ENCODE assay signal across 8 mouse cellular contexts in the genomic region with DNA sequence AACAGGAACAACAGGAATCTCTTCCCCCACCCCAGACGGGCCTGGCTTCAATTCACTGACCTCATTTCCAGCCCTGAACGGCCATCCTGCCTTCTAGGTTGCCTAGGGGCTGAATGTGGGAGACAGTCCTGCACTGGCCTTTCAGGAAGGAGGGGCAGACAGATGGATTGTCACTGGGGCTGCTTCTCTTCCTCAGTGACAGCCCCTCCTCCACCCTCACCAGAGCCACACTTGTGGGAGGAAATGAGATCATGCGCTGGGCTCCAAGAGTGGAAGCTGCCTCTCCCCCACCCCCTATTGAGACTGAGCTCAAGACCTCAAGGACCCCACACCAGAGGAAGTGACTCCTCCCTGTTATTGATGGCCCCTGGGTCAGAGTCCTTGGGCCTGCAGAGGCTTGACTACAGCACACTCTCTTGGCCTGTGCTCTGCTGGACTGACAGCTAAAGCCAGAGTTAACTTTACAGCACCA. TPM values are rescaled to one million over a fixed set of nuclear protein-coding genes. Genes with fewer than 3 reads are reported as not detected.
A peak's percentile ranks its signal among the peaks of the same experiment; 100 is the strongest.
DNase-seq lines count a peak whose midpoint lies in the region; ATAC-seq and TF ChIP-seq lines count a peak whose summit lies in the region.

No protein-coding gene starts in this region.

- no peak overlapping the region for H3K4me3 ChIP-seq in bone marrow macrophage, adult 2 months (ENCODE audit: insufficient read depth, low read length)
- peak overlapping the region; percentile 31 for H3K4me3 ChIP-seq in gastrocnemius, adult 2 months
- H3K4me3 ChIP-seq in hindbrain, embryonic 15.5 days, result no peak overlapping the region

- H3K27me3 ChIP-seq in hindbrain, embryonic 15.5 days, result no peaks in the 10 kb centered on the region

- intact Hi-C loops in gastrocnemius, adult 2 months (cut with DNase I), result no loop called here

- no peaks in the 10 kb centered on the region for H3K9me3 ChIP-seq in hindbrain, embryonic 15.5 days

- H3K27ac ChIP-seq in bone marrow macrophage, adult 2 months (ENCODE audit: insufficient read depth, low read depth, low read length), result peak overlapping the region; percentile 81
- peak overlapping the region; percentile 84 for H3K27ac ChIP-seq in gastrocnemius, adult 2 months
- H3K27ac ChIP-seq in hindbrain, embryonic 15.5 days (replicated peaks), result peak overlapping the region; percentile 25; the same call in 1 of the 2 replicates

- H3K9ac ChIP-seq in hindbrain, embryonic 15.5 days, result no peak overlapping the region

- no peak overlapping the region for H3K4me2 ChIP-seq in hindbrain, embryonic 15.5 days

- DNase-seq in Muller cell, postnatal 12 days (ENCODE audit: inconsistent ontology term), result peak; percentile 59
- DNase-seq in gastrocnemius, adult 2 months, result peak; percentile 60
- peak; percentile 51 to 69 for DNase-seq in left cerebral cortex, adult 18-20 months (ENCODE audit: low spot score in 2 of 2)
- DNase-seq in lung, postnatal 25 days (ENCODE audit: low spot score), result peak; percentile 92
- peak; percentile 62 for DNase-seq in right cerebral cortex, postnatal 14 days
- no peak for DNase-seq in testis, postnatal 10 days (ENCODE audit: low spot score)

- ATAC-seq in hindbrain, embryonic 15.5 days (ENCODE audit: low FRiP score, low read depth), result peak; percentile 68; the same call in 1 of the 2 replicates

- no peak for TF ChIP-seq POLR2A in bone marrow macrophage, adult 2 months (IDR thresholded peaks at IDR 0.05; ENCODE audit: borderline replicate concordance, low read depth, low read length)

- H3K36me3 ChIP-seq in hindbrain, embryonic 15.5 days, result peaks cover 26% of the 10 kb centered on the region

- H3K4me1 ChIP-seq in bone marrow macrophage, adult 2 months (ENCODE audit: control insufficient read depth, insufficient read depth, low read length), result peaks cover 55% of the 10 kb centered on the region
- no peaks in the 10 kb centered on the region for H3K4me1 ChIP-seq in hindbrain, embryonic 15.5 days (replicated peaks)

- no peak for TF ChIP-seq CTCF in bone marrow macrophage, adult 2 months (IDR thresholded peaks at IDR 0.05; ENCODE audit: low read depth, low read length)
- peak; percentile 23; the same call in 1 of the 2 replicates for TF ChIP-seq CTCF in gastrocnemius, adult 2 months (IDR thresholded peaks at IDR 0.05)

- WGBS in hindbrain, embryonic 15.5 days, result 47% methylated on average over 3 of the region's 3 CpGs

RNA-seq across cellular contexts. Expression of gene Bicd2, which starts 30.1 kb away (rescaled TPM):
- polyA plus RNA-seq in bone marrow macrophage, adult 2 months (2012; ENCODE audit: insufficient read depth, insufficient read length, missing spikeins), result 38.4 and 42.5 TPM in 2 replicates
- 10 to 100 TPM; 26.0 to 28.5 TPM for total RNA-seq in gastrocnemius, adult 2 months (2021)
- polyA plus RNA-seq in hindbrain, embryonic 15.5 days (2015; fragmentation: Nextera tagmentation; extraction: Ambion mirVana), result 28.7 and 28.9 TPM in 2 replicates
- total RNA-seq in left cerebral cortex, adult 18-20 months (2021), result 10 to 100 TPM; 46.4 to 48.6 TPM

RNA-seq across cellular contexts. Expression of gene Ippk, which starts 49.6 kb away (rescaled TPM):
- 3.6 and 3.8 TPM in 2 replicates for polyA plus RNA-seq in bone marrow macrophage, adult 2 months (2012; ENCODE audit: insufficient read depth, insufficient read length, missing spikeins)
- 1 to 10 TPM; 5.6 to 6.3 TPM for total RNA-seq in gastrocnemius, adult 2 months (2021)
- polyA plus RNA-seq in hindbrain, embryonic 15.5 days (2015; fragmentation: Nextera tagmentation; extraction: Ambion mirVana), result 12.3 and 13.2 TPM in 2 replicates
- 10 to 100 TPM; 14.5 to 18.4 TPM for total RNA-seq in left cerebral cortex, adult 18-20 months (2021)

RNA-seq across cellular contexts. Expression of gene Fgd3, which starts 51.4 kb away (rescaled TPM):
- polyA plus RNA-seq in bone marrow macrophage, adult 2 months (2012; ENCODE audit: insufficient read depth, insufficient read length, missing spikeins), result 79.0 and 88.6 TPM in 2 replicates
- 1 to 10 TPM in 1 of 2 experiments, under 1 TPM in 1; 0.97 to 1.1 TPM for total RNA-seq in gastrocnemius, adult 2 months (2021)
- polyA plus RNA-seq in hindbrain, embryonic 15.5 days (2015; fragmentation: Nextera tagmentation; extraction: Ambion mirVana), result 1.6 and 1.9 TPM in 2 replicates
- total RNA-seq in left cerebral cortex, adult 18-20 months (2021), result 1 to 10 TPM; 5.0 to 5.9 TPM

Comparison
In these comparisons a context has a peak if more than half of its experiments do, and no peak if none do; other contexts are left out.
1. H3K27ac ChIP-seq: peak in every context shown above with its lines; median percentile 84 in gastrocnemius, adult 2 months; 81 in bone marrow macrophage, adult 2 months; 25 in hindbrain, embryonic 15.5 days.